Mouse (Mus musculus): ENCODE data around the gene Det1.

Gene Det1

GRCm38 (mm10) chr7:78782639-78783581 is 64.2 kb downstream of the Det1 start, which contains the start of the genes Mrps11 and Mrpl46:
Gene Mrps11 (plus strand): TSS chr7:78783119.
Gene Mrpl46 (minus strand): TSS chr7:78783531.
- DNase-seq (ENCODE audit: low read depth, low spot score) = peak; percentile 77

- no peak for DNase-seq (ENCODE audit: low read depth, low spot score)
Observed at GRCm38 (mm10) chr7:78778741-78779140, 68.3 kb downstream of the Det1 start.
